Mouse (Mus musculus) olfactory bulb, adult 2 months (tissue): ENCODE measurements at regions not wholly inside any gene's neighbourhood (a gene's known extent, or its start where the extent isn't known, plus 50 kb on each side); places are given as distances from the start of the nearest gene placed in this dataset.

Source experiments
- CTCF ChIP-seq: fragments of 200-500 bp; IDR thresholded peaks from 2 replicates; pipeline ENCODE4 v1.5.1; 2012; ENCODE audit warnings: low read depth, mild to moderate bottlenecking, low read length, moderate library complexity; ENCODE audit not compliant: insufficient read depth
- POLR2A ChIP-seq: fragments of 200-500 bp; IDR thresholded peaks from 2 replicates; pipeline ENCODE4 v1.6.1; 2012; ENCODE audit warnings: mild to moderate bottlenecking, low read depth, low read length, moderate library complexity; ENCODE audit not compliant: insufficient read depth

DNA sequence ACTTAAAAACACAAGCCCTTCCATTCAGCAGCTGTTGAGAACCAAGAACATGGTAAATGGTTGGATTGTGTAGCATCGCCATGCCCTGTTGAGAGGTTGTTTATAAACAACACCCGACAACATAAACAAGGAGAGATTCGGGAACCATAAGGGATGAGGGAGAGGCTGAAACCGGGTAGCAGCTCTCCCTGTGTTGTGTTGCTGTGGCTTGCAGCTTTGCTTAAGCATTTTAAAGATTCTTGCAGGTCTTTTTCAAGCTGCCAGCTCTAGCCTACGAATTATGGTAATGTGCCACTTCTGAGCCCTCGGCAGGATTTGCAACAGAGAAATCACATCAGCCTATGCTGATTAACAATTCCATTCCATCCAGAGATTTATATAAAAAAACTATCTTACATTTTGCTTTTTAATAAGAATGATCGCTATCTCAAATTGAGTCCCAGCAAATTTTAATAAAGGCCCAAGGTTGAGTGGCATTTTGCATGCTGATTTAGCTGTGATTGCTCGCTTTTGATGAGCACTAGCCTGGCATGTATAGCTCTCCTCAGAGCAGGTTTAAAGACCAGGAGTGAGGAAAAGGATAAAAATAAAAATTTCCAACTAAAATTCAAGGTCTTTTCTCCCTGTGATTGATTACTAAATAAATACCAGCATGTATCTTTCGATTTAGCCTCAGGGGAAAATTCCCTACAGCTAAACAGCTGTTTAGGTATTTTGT lies 445.7 kb upstream of the 4930412O13Rik start:
- TF ChIP-seq CTCF (no peak), POLR2A (no peak)
